In genomic region chr1:82792238-82792637, GRCm38 (mm10) we compare ENCODE assay signal across 23 mouse cellular contexts. TPM values are rescaled to one million over a fixed set of nuclear protein-coding genes. Genes with fewer than 3 reads are reported as not detected.
DNase-seq lines count a peak whose midpoint lies in the region; ATAC-seq and TF ChIP-seq lines count a peak whose summit lies in the region.
"Had no signal": no experiment of that assay in that cellular context is flagged by ENCODE, and none has a peak within 500 bp of the region (broad histone marks: within the 10 kb centered on the region; RNA-seq: fewer than 3 reads in every experiment).

No protein-coding gene starts in this region.

- no peak overlapping the region for H3K9ac ChIP-seq in forebrain, embryonic 15.5 days (replicated peaks)
- no peak overlapping the region for H3K9ac ChIP-seq in forebrain, postnatal 0 days
- H3K9ac ChIP-seq in CH12.LX (ENCODE audit: insufficient read depth, low read depth): no peak overlapping the region
- H3K9ac ChIP-seq in liver, embryonic 16.5 days (ENCODE audit: low read depth, low read length): no peak overlapping the region
- no peak overlapping the region for H3K9ac ChIP-seq in intestine, postnatal 0 days (ENCODE audit: low read depth, low read length)
- H3K9ac ChIP-seq: embryonic facial prominence, embryonic 13.5 days; forebrain, embryonic 13.5 days; heart, embryonic 13.5 days; hindbrain, embryonic 15.5 days had no signal

- TF ChIP-seq CTCF in forebrain, postnatal 0 days (IDR thresholded peaks at IDR 0.05; ENCODE audit: low read depth): no peak
- no peak for TF ChIP-seq CTCF in CH12.LX (conservative IDR thresholded peaks at IDR 0.05 in 1 of 2, IDR thresholded peaks at IDR 0.05 in 1 of 2; ENCODE audit: low read depth in 2 of 2, low read length in 2 of 2)
- no peak for TF ChIP-seq CTCF in intestine, postnatal 0 days (IDR thresholded peaks at IDR 0.05; ENCODE audit: low read depth)

- H3K4me1 ChIP-seq in forebrain, embryonic 15.5 days: peaks cover 24% of the 10 kb centered on the region
- H3K4me1 ChIP-seq in forebrain, postnatal 0 days (ENCODE audit: insufficient read depth): 0 out of 2 replicates have a peak, but pooled peaks cover 4% of the 10 kb centered on the region
- peaks cover 0 to 9% of the 10 kb centered on the region in 2 experiments; a peak in 2 of 4 replicates for H3K4me1 ChIP-seq in CH12.LX (ENCODE audit: control insufficient read depth in 1 of 2, insufficient read depth in 2 of 2)
- peaks cover 13% of the 10 kb centered on the region for H3K4me1 ChIP-seq in liver, embryonic 16.5 days (ENCODE audit: control insufficient read depth, low read depth, low read length)
- H3K4me1 ChIP-seq in intestine, postnatal 0 days (replicated peaks; ENCODE audit: control insufficient read depth, insufficient read depth, low read length): no peaks in the 10 kb centered on the region; the same call in 1 of the 2 replicates
- H3K4me1 ChIP-seq: hindbrain, embryonic 15.5 days had no signal

- no peak overlapping the region for H3K4me3 ChIP-seq in forebrain, embryonic 15.5 days
- no peak overlapping the region for H3K4me3 ChIP-seq in forebrain, postnatal 0 days (ENCODE audit: low read depth, low read length)
- no peak overlapping the region for H3K4me3 ChIP-seq in CH12.LX (replicated peaks in 1 of 3; ENCODE audit: low read depth in 2 of 3, low read length in 2 of 3, poor library complexity in 1 of 3)
- H3K4me3 ChIP-seq in liver, embryonic 16.5 days (ENCODE audit: low read depth, low read length): no peak overlapping the region
- H3K4me3 ChIP-seq in intestine, postnatal 0 days (ENCODE audit: low read depth, low read length): no peak overlapping the region
- H3K4me3 ChIP-seq: embryonic facial prominence, embryonic 13.5 days; forebrain, embryonic 13.5 days; heart, embryonic 13.5 days; hindbrain, embryonic 15.5 days had no signal

- WGBS in forebrain, embryonic 15.5 days: 92% methylated on average over 6 of the region's 6 CpGs
- 94% methylated on average over 6 of the region's 6 CpGs for WGBS in forebrain, postnatal 0 days
- WGBS in liver, embryonic 16.5 days (ENCODE audit: insufficient replicate concordance): 67% methylated on average over 6 of the region's 6 CpGs
- WGBS in intestine, postnatal 0 days: 95% methylated on average over 6 of the region's 6 CpGs

- dilution Hi-C loops in CH12.LX (cut with MboI; ENCODE audit: extremely low pct_ligation_motif_present, extremely low pct_unique_long_range_greater_than_20kb, low sequenced_read_pairs): no loop called here

- no peaks in the 10 kb centered on the region for H3K36me3 ChIP-seq in forebrain, embryonic 15.5 days
- no peaks in the 10 kb centered on the region for H3K36me3 ChIP-seq in forebrain, postnatal 0 days (ENCODE audit: insufficient read depth)
- H3K36me3 ChIP-seq in CH12.LX (replicated peaks in 1 of 2; ENCODE audit: control insufficient read depth in 1 of 2, insufficient read depth in 1 of 2, low read length in 1 of 2): no peaks in the 10 kb centered on the region
- no peaks in the 10 kb centered on the region for H3K36me3 ChIP-seq in liver, embryonic 16.5 days (ENCODE audit: control insufficient read depth, insufficient read depth)
- H3K36me3 ChIP-seq in intestine, postnatal 0 days (ENCODE audit: control insufficient read depth, insufficient read depth): no peaks in the 10 kb centered on the region
- H3K36me3 ChIP-seq: embryonic facial prominence, embryonic 13.5 days; heart, embryonic 13.5 days; hindbrain, embryonic 15.5 days had no signal

- ATAC-seq in forebrain, embryonic 15.5 days (replicated peaks): no peak
- ATAC-seq in forebrain, postnatal 0 days: no peak
- peak; percentile 56; the same call in 1 of the 2 replicates for ATAC-seq in liver, embryonic 16.5 days (ENCODE audit: low read depth)
- no peak for ATAC-seq in intestine, postnatal 0 days
- ATAC-seq: forebrain, embryonic 13.5 days had no signal

- in situ Hi-C loops in CH12.LX (cut with MboI; ENCODE audit: low pct_ligation_motif_present, low pct_unique_long_range_greater_than_20kb, low sequenced_read_pairs): loop anchor here (25.0 kb wide), 1 partner anchor 395 kb away; no protein-coding TSS in a partner anchor

- TF ChIP-seq EP300 in CH12.LX (IDR thresholded peaks at IDR 0.05; ENCODE audit: low read length): no peak

- H3K27ac ChIP-seq in forebrain, embryonic 15.5 days (replicated peaks): peak overlapping the region; percentile 82
- no peak overlapping the region; the same call in 1 of the 2 replicates for H3K27ac ChIP-seq in forebrain, postnatal 0 days (ENCODE audit: low read depth, low read length)
- no peak overlapping the region for H3K27ac ChIP-seq in CH12.LX (ENCODE audit: insufficient read depth, low read depth)
- H3K27ac ChIP-seq in liver, embryonic 16.5 days (ENCODE audit: low read length): no peak overlapping the region
- no peak overlapping the region for H3K27ac ChIP-seq in intestine, postnatal 0 days (ENCODE audit: low read depth, low read length)
- H3K27ac ChIP-seq: embryonic facial prominence, embryonic 13.5 days; forebrain, embryonic 13.5 days; heart, embryonic 13.5 days; hindbrain, embryonic 15.5 days had no signal

- no peak for TF ChIP-seq POLR2A in CH12.LX (IDR thresholded peaks at IDR 0.05; ENCODE audit: low read depth, low read length)

- no peak overlapping the region for H3K4me2 ChIP-seq in forebrain, embryonic 15.5 days (replicated peaks)
- no peak overlapping the region for H3K4me2 ChIP-seq in forebrain, postnatal 0 days (ENCODE audit: low read depth)
- H3K4me2 ChIP-seq in CH12.LX (ENCODE audit: insufficient read depth, low read depth, poor library complexity, severe bottlenecking): no peak overlapping the region
- H3K4me2 ChIP-seq in liver, embryonic 16.5 days (ENCODE audit: low read depth, low read length): no peak overlapping the region
- no peak overlapping the region for H3K4me2 ChIP-seq in intestine, postnatal 0 days (replicated peaks; ENCODE audit: low read depth)
- H3K4me2 ChIP-seq: embryonic facial prominence, embryonic 13.5 days; forebrain, embryonic 13.5 days; heart, embryonic 13.5 days; hindbrain, embryonic 15.5 days had no signal

- no peaks in the 10 kb centered on the region for H3K79me2 ChIP-seq in CH12.LX (replicated peaks; ENCODE audit: control insufficient read depth, extremely low read depth, insufficient read depth, poor library complexity, severe bottlenecking)

- DNase-seq in forebrain, postnatal 0 days: no peak
- no peak for DNase-seq in CH12.LX (ENCODE audit: extremely low read depth)
- DNase-seq in c-Kit-positive CD71-positive TER-119-positive erythroid progenitor cells, embryonic 14.5 days (ENCODE audit: low spot score): peak; percentile 34
- no peak for DNase-seq in kidney, postnatal 4 days
- DNase-seq in layer of hippocampus, adult 9-10 months (ENCODE audit: low spot score): no peak
- DNase-seq: adrenal gland, adult 8-10 months; adrenal gland, postnatal 36 days; cerebellum, adult 11 months; cerebellum, adult 9-11 months; cerebellum, postnatal 36 days; gastrocnemius, postnatal 36 days; heart, adult 11 months; heart, postnatal 36 days had no signal

- H3K9me3 ChIP-seq in forebrain, embryonic 15.5 days: no peaks in the 10 kb centered on the region
- no peaks in the 10 kb centered on the region for H3K9me3 ChIP-seq in forebrain, postnatal 0 days (ENCODE audit: low read length)
- no peaks in the 10 kb centered on the region for H3K9me3 ChIP-seq in CH12.LX (replicated peaks; ENCODE audit: low read length)
- H3K9me3 ChIP-seq in liver, embryonic 16.5 days (replicated peaks; ENCODE audit: control insufficient read depth, low read length): no peaks in the 10 kb centered on the region
- no peaks in the 10 kb centered on the region for H3K9me3 ChIP-seq in intestine, postnatal 0 days (ENCODE audit: control insufficient read depth)
- H3K9me3 ChIP-seq: embryonic facial prominence, embryonic 13.5 days; forebrain, embryonic 13.5 days; heart, embryonic 13.5 days; hindbrain, embryonic 15.5 days had no signal

- no peak for TF ChIP-seq RAD21 in CH12.LX (IDR thresholded peaks at IDR 0.05; ENCODE audit: low read depth, low read length)

- H3K27me3 ChIP-seq in forebrain, embryonic 15.5 days: no peaks in the 10 kb centered on the region
- H3K27me3 ChIP-seq in forebrain, postnatal 0 days (ENCODE audit: insufficient read depth, low read length): no peaks in the 10 kb centered on the region
- H3K27me3 ChIP-seq in CH12.LX (replicated peaks): no peaks in the 10 kb centered on the region
- no peaks in the 10 kb centered on the region for H3K27me3 ChIP-seq in liver, embryonic 16.5 days (ENCODE audit: control insufficient read depth, insufficient read depth, low read depth, low read length)
- no peaks in the 10 kb centered on the region for H3K27me3 ChIP-seq in intestine, postnatal 0 days (replicated peaks; ENCODE audit: control insufficient read depth, insufficient read depth, low read length)
- H3K27me3 ChIP-seq: embryonic facial prominence, embryonic 13.5 days; forebrain, embryonic 13.5 days; heart, embryonic 13.5 days; hindbrain, embryonic 15.5 days had no signal

RNA-seq across cellular contexts. Expression of gene Gm47791, which starts 21.2 kb away (rescaled TPM):
- not detected in 2 replicates for polyA plus RNA-seq in forebrain, embryonic 15.5 days (2015; fragmentation: Nextera tagmentation; extraction: Ambion mirVana)
- not detected in 2 replicates for total RNA-seq in forebrain, postnatal 0 days (2014; rRNA removed)
- not detected in 2 replicates for polyA plus RNA-seq in forebrain, postnatal 0 days (2015; fragmentation: Nextera tagmentation; extraction: Ambion mirVana)
- total RNA-seq in CH12.LX (2012; rRNA removed): not detected in 2 replicates
- total RNA-seq in CH12.LX (2014; rRNA removed): not detected in 2 replicates
- polyA plus RNA-seq in CH12.LX (2012; ENCODE audit: insufficient read length, low read depth): not detected in 2 replicates
- not detected in 2 replicates for polyA plus RNA-seq in liver, embryonic 16.5 days (2015; fragmentation: Nextera tagmentation; extraction: Ambion mirVana)
- not detected in 2 replicates for polyA plus RNA-seq in intestine, postnatal 0 days (2015; fragmentation: Nextera tagmentation; extraction: Ambion mirVana)
- total RNA-seq: adrenal gland, adult 8-10 months; adrenal gland, postnatal 36 days; gastrocnemius, adult 8-10 months; gastrocnemius, postnatal 36 days; heart, postnatal 36 days had no signal
- polyA plus RNA-seq: embryonic facial prominence, embryonic 13.5 days; forebrain, embryonic 13.5 days; heart, embryonic 13.5 days; heart, postnatal 0 days; hindbrain, embryonic 11.5 days; hindbrain, embryonic 15.5 days had no signal

RNA-seq across cellular contexts. Expression of gene Tm4sf20, which starts 24.0 kb away (rescaled TPM):
- polyA plus RNA-seq in forebrain, embryonic 15.5 days (2015; fragmentation: Nextera tagmentation; extraction: Ambion mirVana): not detected in 2 replicates
- total RNA-seq in forebrain, postnatal 0 days (2014; rRNA removed): not detected in 2 replicates
- not detected in 2 replicates for polyA plus RNA-seq in forebrain, postnatal 0 days (2015; fragmentation: Nextera tagmentation; extraction: Ambion mirVana)
- total RNA-seq in CH12.LX (2012; rRNA removed): not detected in 2 replicates
- total RNA-seq in CH12.LX (2014; rRNA removed): not detected in 2 replicates
- not detected in 2 replicates for polyA plus RNA-seq in CH12.LX (2012; ENCODE audit: insufficient read length, low read depth)
- polyA plus RNA-seq in liver, embryonic 16.5 days (2015; fragmentation: Nextera tagmentation; extraction: Ambion mirVana): 1.2 TPM in 1 of 2 replicates, not detected in the other
- 760 and 763 TPM in 2 replicates for polyA plus RNA-seq in intestine, postnatal 0 days (2015; fragmentation: Nextera tagmentation; extraction: Ambion mirVana)
- total RNA-seq: adrenal gland, adult 8-10 months; adrenal gland, postnatal 36 days; gastrocnemius, adult 8-10 months; gastrocnemius, postnatal 36 days; heart, postnatal 36 days had no signal
- polyA plus RNA-seq: heart, embryonic 13.5 days; heart, postnatal 0 days; hindbrain, embryonic 11.5 days; hindbrain, embryonic 15.5 days had no signal

RNA-seq across cellular contexts. Expression of gene Agfg1, which starts 47.0 kb away (rescaled TPM):
- polyA plus RNA-seq in forebrain, embryonic 15.5 days (2015; fragmentation: Nextera tagmentation; extraction: Ambion mirVana): 34.6 and 36.8 TPM in 2 replicates
- total RNA-seq in forebrain, postnatal 0 days (2014; rRNA removed): 104 and 114 TPM in 2 replicates
- polyA plus RNA-seq in forebrain, postnatal 0 days (2015; fragmentation: Nextera tagmentation; extraction: Ambion mirVana): 19.4 and 22.2 TPM in 2 replicates
- total RNA-seq in CH12.LX (2012; rRNA removed) (59.0 and 66.9 TPM in 2 replicates), CH12.LX (2014; rRNA removed) (124 and 127 TPM in 2 replicates)
- polyA plus RNA-seq in CH12.LX (2012; ENCODE audit: insufficient read length, low read depth): 94.0 and 106 TPM in 2 replicates
- polyA plus RNA-seq in liver, embryonic 16.5 days (2015; fragmentation: Nextera tagmentation; extraction: Ambion mirVana): 39.0 and 44.7 TPM in 2 replicates
- polyA plus RNA-seq in intestine, postnatal 0 days (2015; fragmentation: Nextera tagmentation; extraction: Ambion mirVana): 35.8 and 36.7 TPM in 2 replicates

Comparison
In these comparisons a context has a peak if more than half of its experiments do, and no peak if none do; other contexts are left out.
1. RNA of gene Tm4sf20, which starts 24.0 kb away (polyA plus RNA-seq): 760 to 763 TPM in intestine, postnatal 0 days; 1.2 TPM in liver, embryonic 16.5 days, not detected in forebrain, embryonic 15.5 days, not detected in CH12.LX and not detected in forebrain, postnatal 0 days; every median in the first group is over 100 times any median in the second.